ENCODE assay signal across 8 mouse cellular contexts in genomic region chr14:122474891-122475556, GRCm38 (mm10). TPM values are rescaled to one million over a fixed set of nuclear protein-coding genes. Genes with fewer than 3 reads are reported as not detected.
DNase-seq lines count a peak whose midpoint lies in the region; ATAC-seq lines count a peak whose summit lies in the region.

Zic2 (plus strand) TSS chr14:122475435.

- WGBS in kidney, embryonic 16.5 days = 0% methylated on average over 38 of the region's 73 CpGs
- WGBS in embryonic facial prominence, embryonic 13.5 days = under 1% methylated on average over 43 of the region's 73 CpGs

- H3K9ac ChIP-seq in kidney, embryonic 16.5 days (replicated peaks; ENCODE audit: low read length) = no peak within 1 kb of the TSS
- H3K9ac ChIP-seq in embryonic facial prominence, embryonic 13.5 days = peak within 1 kb of the TSS; percentile 55

- H3K27ac ChIP-seq in kidney, embryonic 16.5 days (ENCODE audit: low read length) = no peak within 1 kb of the TSS
- H3K27ac ChIP-seq in embryonic facial prominence, embryonic 13.5 days = no peak within 1 kb of the TSS

- peak; percentile 72 for ATAC-seq in kidney, embryonic 16.5 days (ENCODE audit: low FRiP score, low TSS enrichment)
- ATAC-seq in embryonic facial prominence, embryonic 13.5 days (ENCODE audit: insufficient number of reproducible peaks, insufficient read depth, low FRiP score, low TSS enrichment, low read depth) = peak; percentile 56
- no peak for ATAC-seq in monocyte, adult 5-6 weeks (replicated peaks; ENCODE audit: insufficient number of reproducible peaks, low FRiP score, low TSS enrichment, poor library complexity, severe bottlenecking)

- H3K9me3 ChIP-seq in kidney, embryonic 16.5 days (ENCODE audit: low read length) = no peaks in the 10 kb centered on the region
- H3K9me3 ChIP-seq in embryonic facial prominence, embryonic 13.5 days = no peaks in the 10 kb centered on the region
- 0 out of 2 replicates have a peak, but pooled peaks cover 4% of the 10 kb centered on the region for H3K9me3 ChIP-seq in megakaryocyte, embryonic 14.5 days

- peaks cover 96% of the 10 kb centered on the region for H3K27me3 ChIP-seq in kidney, embryonic 16.5 days (ENCODE audit: insufficient read depth, low read length)
- H3K27me3 ChIP-seq in embryonic facial prominence, embryonic 13.5 days = peaks cover 94% of the 10 kb centered on the region
- H3K27me3 ChIP-seq in megakaryocyte, embryonic 14.5 days (replicated peaks) = peaks cover 91% of the 10 kb centered on the region

- no peak for DNase-seq in kidney, postnatal 36 days
- DNase-seq in adrenal gland, postnatal 14 days = peak; percentile 44
- DNase-seq in kidney, postnatal 10 days = peak; percentile 49
- no peak for DNase-seq in gastrocnemius, adult 8-10 months (ENCODE audit: low spot score in 2 of 2)

- peaks cover 27% of the 10 kb centered on the region for H3K4me1 ChIP-seq in kidney, embryonic 16.5 days (ENCODE audit: insufficient read depth, low read length)
- H3K4me1 ChIP-seq in embryonic facial prominence, embryonic 13.5 days = peaks cover 33% of the 10 kb centered on the region
- H3K4me1 ChIP-seq in megakaryocyte, embryonic 14.5 days = peaks cover 39% of the 10 kb centered on the region

- H3K4me3 ChIP-seq in kidney, embryonic 16.5 days (ENCODE audit: low read length) = peak within 1 kb of the TSS; percentile 47
- peak within 1 kb of the TSS; percentile 46 for H3K4me3 ChIP-seq in embryonic facial prominence, embryonic 13.5 days
- peak within 1 kb of the TSS; percentile 87 for H3K4me3 ChIP-seq in megakaryocyte, embryonic 14.5 days (replicated peaks)

- no peaks in the 10 kb centered on the region for H3K36me3 ChIP-seq in kidney, embryonic 16.5 days (ENCODE audit: insufficient read depth, low read length)
- H3K36me3 ChIP-seq in embryonic facial prominence, embryonic 13.5 days = no peaks in the 10 kb centered on the region
- H3K36me3 ChIP-seq in megakaryocyte, embryonic 14.5 days (replicated peaks; ENCODE audit: low read length) = no peaks in the 10 kb centered on the region

- H3K4me2 ChIP-seq in kidney, embryonic 16.5 days (replicated peaks; ENCODE audit: low read depth, low read length) = peak within 1 kb of the TSS; percentile 59
- peak within 1 kb of the TSS; percentile 70 for H3K4me2 ChIP-seq in embryonic facial prominence, embryonic 13.5 days

RNA-seq across cellular contexts. Expression of gene Zic2, which starts in this region (rescaled TPM):
- polyA plus RNA-seq in kidney, embryonic 16.5 days (2015; fragmentation: Nextera tagmentation; extraction: Ambion mirVana) = not detected in 2 replicates
- total RNA-seq in adrenal gland, postnatal 14 days (2021) = 0.64 TPM in 1 of 2 replicates, not detected in the other
- polyA plus RNA-seq in embryonic facial prominence, embryonic 13.5 days (2015; fragmentation: Nextera tagmentation; extraction: Ambion mirVana) = 0.35 and 0.48 TPM in 2 replicates
- polyA plus RNA-seq in megakaryocyte, embryonic 14.5 days (2012; ENCODE audit: insufficient read depth, low replicate concordance) = not detected in 2 replicates
- not detected in 3 replicates for total RNA-seq in monocyte, adult 5-6 weeks (2017)
- not detected for total RNA-seq in gastrocnemius, adult 8-10 months (2022)

Comparison
In these comparisons a context has a peak if more than half of its experiments do, and no peak if none do; other contexts are left out.
1. Peak in ATAC-seq, H3K4me3 ChIP-seq and H3K4me2 ChIP-seq in kidney, embryonic 16.5 days; RNA of the gene not detected or under 1 TPM.
2. Peak in DNase-seq in adrenal gland, postnatal 14 days; RNA of the gene not detected or under 1 TPM.
3. Peak in ATAC-seq, H3K4me3 ChIP-seq, H3K9ac ChIP-seq and H3K4me2 ChIP-seq in embryonic facial prominence, embryonic 13.5 days; RNA of the gene not detected or under 1 TPM.